Mouse (Mus musculus) kidney, embryonic 15.5 days (tissue): ENCODE measurements around the gene Gm20721. TPM values are rescaled to one million over a fixed set of nuclear protein-coding genes. Genes with fewer than 3 reads are reported as not detected.
"Not testable (repeated sequence)": the region's sequence is repeated elsewhere in the genome, so short reads cannot be mapped to it uniquely, and the experiment has no call there.

Experiments
- ATAC-seq: fragments of 200-750 bp; cut with Nextera tagmentation; replicated peaks from 2 replicates; pipeline ENCODE4 v1.8.0; 2017; ENCODE audit warnings: moderate TSS enrichment; ENCODE audit not compliant: low FRiP score
- H3K27ac ChIP-seq: fragments of 300-500 bp; sonication (generic); 2 replicates; pipeline ENCODE4 v1.5.1; 2015; ENCODE audit warnings: mild to moderate bottlenecking, inconsistent platforms
- H3K27me3 ChIP-seq: fragments of 300-500 bp; sonication (generic); 2 replicates; pipeline ENCODE4 v1.6.1; 2015; ENCODE audit warnings: inconsistent platforms
- H3K36me3 ChIP-seq: fragments of 300-500 bp; sonication (generic); 2 replicates; pipeline ENCODE4 v1.6.1; 2015; ENCODE audit warnings: inconsistent platforms
- H3K4me1 ChIP-seq: fragments of 300-500 bp; sonication (generic); 2 replicates; pipeline ENCODE4 v1.6.1; 2015; ENCODE audit warnings: inconsistent platforms
- H3K4me2 ChIP-seq: fragments of 300-500 bp; sonication (generic); 2 replicates; pipeline ENCODE4 v1.6.1; 2015; ENCODE audit warnings: moderate library complexity, mild to moderate bottlenecking, inconsistent platforms
- H3K4me3 ChIP-seq: fragments of 300-500 bp; sonication (generic); replicated peaks from 2 replicates; pipeline ENCODE4 v1.5.1; 2015; ENCODE audit warnings: mild to moderate bottlenecking, inconsistent platforms
- H3K9ac ChIP-seq: fragments of 300-500 bp; sonication (generic); 2 replicates; pipeline ENCODE4 v1.6.1; 2015; ENCODE audit warnings: mild to moderate bottlenecking, inconsistent platforms
- H3K9me3 ChIP-seq: fragments of 300-500 bp; sonication (generic); replicated peaks from 2 replicates; pipeline ENCODE4 v1.6.1; 2016; ENCODE audit warnings: inconsistent platforms
- WGBS: fragments of 180-500 bp; shearing (Covaris S2); methylation state at CpG from one replicate; pipeline ENCODE4 v1.1.7; 2015; ENCODE audit warnings: mixed read lengths; 5-methylcytosine and 5-hydroxymethylcytosine counted together
- polyA plus RNA-seq: library from polyadenylated mRNA; unstranded; fragments of >200 nt; fragmentation: Nextera tagmentation; extraction: Ambion mirVana; gene quantifications from 2 replicates; pipeline ENCODE4 v1.2.1, GENCODE M21; 2015

Gene Gm20721
- polyA plus RNA-seq = 13.1 and 15.7 TPM in 2 replicates

GRCm38 (mm10) chr2:174346612-174346998, at the start of gene Gm20721:
Gene Gm20721 (minus strand): TSS chr2:174346712.
- peaks cover 32% of the 10 kb centered on the region for H3K4me1 ChIP-seq
- H3K36me3 ChIP-seq = peaks cover 52% of the 10 kb centered on the region
- no peak within 1 kb of the TSS for H3K4me2 ChIP-seq
- no peaks in the 10 kb centered on the region for H3K27me3 ChIP-seq
- no peak within 1 kb of the TSS for H3K9ac ChIP-seq
- no peaks in the 10 kb centered on the region for H3K9me3 ChIP-seq
- no peak within 1 kb of the TSS for H3K27ac ChIP-seq
- WGBS = 92% methylated on average over 5 of the region's 5 CpGs
- H3K4me3 ChIP-seq = no peak within 1 kb of the TSS
- ATAC-seq = no peak

GRCm38 (mm10) chr2:174393383-174393782, 46.9 kb upstream of the Gm20721 start:
- Histone ChIP-seq H3K4me2 (no peak overlapping the region), H3K4me1 (no peaks in the 10 kb centered on the region), H3K9ac (no peak overlapping the region), H3K27me3 (no peaks in the 10 kb centered on the region), H3K36me3 (no peaks in the 10 kb centered on the region), H3K4me3 (no peak overlapping the region), H3K9me3 (0 out of 2 replicates have a peak, but pooled peaks cover 3% of the 10 kb centered on the region), H3K27ac (no peak overlapping the region)
- WGBS = 78% methylated on average over 5 of the region's 5 CpGs
- no peak for ATAC-seq

GRCm38 (mm10) chr2:174392554-174392953, 46.0 kb upstream of the Gm20721 start:
- 76% methylated on average over 9 of the region's 9 CpGs for WGBS
- H3K27ac ChIP-seq = no peak overlapping the region
- 0 out of 2 replicates have a peak, but pooled peaks cover 3% of the 10 kb centered on the region for H3K9me3 ChIP-seq
- no peaks in the 10 kb centered on the region for H3K27me3 ChIP-seq
- no peak overlapping the region for H3K4me2 ChIP-seq
- H3K9ac ChIP-seq = no peak overlapping the region
- no peaks in the 10 kb centered on the region for H3K4me1 ChIP-seq
- no peak for ATAC-seq
- no peaks in the 10 kb centered on the region for H3K36me3 ChIP-seq
- no peak overlapping the region for H3K4me3 ChIP-seq

GRCm38 (mm10) chr2:174391936-174392335, 45.4 kb upstream of the Gm20721 start:
- 87% methylated on average over 3 of the region's 3 CpGs for WGBS
- H3K9me3 ChIP-seq = 0 out of 2 replicates have a peak, but pooled peaks cover 3% of the 10 kb centered on the region
- no peak overlapping the region for H3K4me3 ChIP-seq
- no peak overlapping the region for H3K4me2 ChIP-seq
- H3K36me3 ChIP-seq = no peaks in the 10 kb centered on the region
- H3K4me1 ChIP-seq = no peaks in the 10 kb centered on the region
- no peak overlapping the region for H3K27ac ChIP-seq
- ATAC-seq = no peak
- no peak overlapping the region for H3K9ac ChIP-seq
- H3K27me3 ChIP-seq = no peaks in the 10 kb centered on the region

- no peak overlapping the region for H3K4me3 ChIP-seq
- H3K27ac ChIP-seq = no peak overlapping the region
- H3K9me3 ChIP-seq = no peaks in the 10 kb centered on the region
- H3K36me3 ChIP-seq = no peaks in the 10 kb centered on the region
- 44% methylated on average over 9 of the region's 9 CpGs for WGBS
- no peak overlapping the region for H3K4me2 ChIP-seq
- ATAC-seq = peak; percentile 49; the same call in 1 of the 2 replicates
- H3K9ac ChIP-seq = no peak overlapping the region
- H3K27me3 ChIP-seq = no peaks in the 10 kb centered on the region
- no peaks in the 10 kb centered on the region for H3K4me1 ChIP-seq
These were observed 34.5 kb upstream of the Gm20721 start for GRCm38 (mm10) chr2:174381021-174381420.

GRCm38 (mm10) chr2:174366571-174366970, 20.1 kb upstream of the Gm20721 start:
- Histone ChIP-seq H3K9ac (no peak overlapping the region), H3K4me3 (no peak overlapping the region), H3K27ac (no peak overlapping the region), H3K4me2 (no peak overlapping the region), H3K4me1 (no peaks in the 10 kb centered on the region), H3K9me3 (no peaks in the 10 kb centered on the region), H3K27me3 (no peaks in the 10 kb centered on the region), H3K36me3 (no peaks in the 10 kb centered on the region)
- no peak for ATAC-seq
- 89% methylated on average over 10 of the region's 10 CpGs for WGBS

- WGBS = 76% methylated on average over 4 of the region's 4 CpGs
- H3K9ac ChIP-seq = no peak overlapping the region
- no peak overlapping the region for H3K4me3 ChIP-seq
- no peak overlapping the region for H3K27ac ChIP-seq
- H3K27me3 ChIP-seq = no peaks in the 10 kb centered on the region
- H3K4me1 ChIP-seq = no peaks in the 10 kb centered on the region
- no peak for ATAC-seq
- no peaks in the 10 kb centered on the region for H3K36me3 ChIP-seq
- H3K9me3 ChIP-seq = no peaks in the 10 kb centered on the region
- no peak overlapping the region for H3K4me2 ChIP-seq
These were observed 13.1 kb upstream of the Gm20721 start for GRCm38 (mm10) chr2:174359656-174360055.

- no peak for ATAC-seq
- Histone ChIP-seq H3K4me2 (no peak overlapping the region), H3K27me3 (no peaks in the 10 kb centered on the region), H3K4me1 (no peaks in the 10 kb centered on the region), H3K9me3 (no peaks in the 10 kb centered on the region), H3K9ac (no peak overlapping the region), H3K36me3 (no peaks in the 10 kb centered on the region), H3K4me3 (no peak overlapping the region), H3K27ac (no peak overlapping the region)
- 90% methylated on average over 4 of the region's 4 CpGs for WGBS
These were observed 12.0 kb upstream of the Gm20721 start for GRCm38 (mm10) chr2:174358516-174358915.

- not testable (repeated sequence) for H3K27me3 ChIP-seq, H3K4me2 ChIP-seq, ATAC-seq, H3K4me3 ChIP-seq, H3K27ac ChIP-seq, H3K9ac ChIP-seq, H3K9me3 ChIP-seq
- Histone ChIP-seq H3K4me1 (peaks cover 28% of the 10 kb centered on the region), H3K36me3 (peaks cover 46% of the 10 kb centered on the region)
- 98% methylated on average over 2 of the region's 2 CpGs for WGBS
These were observed 622 bp upstream of the Gm20721 start for GRCm38 (mm10) chr2:174346999-174347668.

GRCm38 (mm10) chr2:174344996-174345395, 1.5 kb downstream of the Gm20721 start:
- no peaks in the 10 kb centered on the region for H3K27me3 ChIP-seq
- WGBS = 92% methylated on average over 16 of the region's 16 CpGs
- H3K36me3 ChIP-seq = peaks cover 56% of the 10 kb centered on the region
- H3K4me1 ChIP-seq = peaks cover 47% of the 10 kb centered on the region
- no peak overlapping the region for H3K9ac ChIP-seq
- ATAC-seq = no peak
- H3K27ac ChIP-seq = peak overlapping the region; percentile 87; the same call in 1 of the 2 replicates
- no peak overlapping the region for H3K4me3 ChIP-seq
- H3K4me2 ChIP-seq = no peak overlapping the region
- H3K9me3 ChIP-seq = no peaks in the 10 kb centered on the region

GRCm38 (mm10) chr2:174344003-174344655, 2.4 kb downstream of the Gm20721 start:
- H3K4me3 ChIP-seq = no peak overlapping the region
- H3K36me3 ChIP-seq = peaks cover 56% of the 10 kb centered on the region
- peaks cover 55% of the 10 kb centered on the region for H3K4me1 ChIP-seq

GRCm38 (mm10) chr2:174343566-174343965, 2.9 kb downstream of the Gm20721 start:
- Histone ChIP-seq H3K27me3 (no peaks in the 10 kb centered on the region), H3K9ac (no peak overlapping the region), H3K27ac (peak overlapping the region; percentile 87), H3K4me2 (peak overlapping the region; percentile 35; the same call in 1 of the 2 replicates), H3K4me3 (no peak overlapping the region), H3K9me3 (no peaks in the 10 kb centered on the region), H3K4me1 (peaks cover 61% of the 10 kb centered on the region), H3K36me3 (peaks cover 60% of the 10 kb centered on the region)
- whole genome bisulfite sequencing = 8% methylated on average over 1 of the region's 1 CpGs
- 0 out of 2 replicates have a peak, but pooled peaks have one; percentile 6 for ATAC-seq

More at GRCm38 (mm10) chr2:174344003-174344655, 2.4 kb downstream of the Gm20721 start:
- peak overlapping the region; percentile 87 for H3K27ac ChIP-seq
- no peaks in the 10 kb centered on the region for H3K9me3 ChIP-seq
- H3K9ac ChIP-seq = no peak overlapping the region
- H3K27me3 ChIP-seq = no peaks in the 10 kb centered on the region
- 3% methylated on average over 3 of the region's 3 CpGs for WGBS
- peak; percentile 68 for ATAC-seq
- peak overlapping the region; percentile 35 for H3K4me2 ChIP-seq
